Mouse (Mus musculus): ENCODE data around the gene Wdr11. TPM values are rescaled to one million over a fixed set of nuclear protein-coding genes. Genes with fewer than 3 reads are reported as not detected.
A peak's percentile ranks its signal among the peaks of the same experiment; 100 is the strongest.

Wdr11 gene
- not detected in 2 replicates for polyA plus RNA-seq (2012; ENCODE audit: insufficient read depth, insufficient read length, low replicate concordance, missing spikeins)

DNA sequence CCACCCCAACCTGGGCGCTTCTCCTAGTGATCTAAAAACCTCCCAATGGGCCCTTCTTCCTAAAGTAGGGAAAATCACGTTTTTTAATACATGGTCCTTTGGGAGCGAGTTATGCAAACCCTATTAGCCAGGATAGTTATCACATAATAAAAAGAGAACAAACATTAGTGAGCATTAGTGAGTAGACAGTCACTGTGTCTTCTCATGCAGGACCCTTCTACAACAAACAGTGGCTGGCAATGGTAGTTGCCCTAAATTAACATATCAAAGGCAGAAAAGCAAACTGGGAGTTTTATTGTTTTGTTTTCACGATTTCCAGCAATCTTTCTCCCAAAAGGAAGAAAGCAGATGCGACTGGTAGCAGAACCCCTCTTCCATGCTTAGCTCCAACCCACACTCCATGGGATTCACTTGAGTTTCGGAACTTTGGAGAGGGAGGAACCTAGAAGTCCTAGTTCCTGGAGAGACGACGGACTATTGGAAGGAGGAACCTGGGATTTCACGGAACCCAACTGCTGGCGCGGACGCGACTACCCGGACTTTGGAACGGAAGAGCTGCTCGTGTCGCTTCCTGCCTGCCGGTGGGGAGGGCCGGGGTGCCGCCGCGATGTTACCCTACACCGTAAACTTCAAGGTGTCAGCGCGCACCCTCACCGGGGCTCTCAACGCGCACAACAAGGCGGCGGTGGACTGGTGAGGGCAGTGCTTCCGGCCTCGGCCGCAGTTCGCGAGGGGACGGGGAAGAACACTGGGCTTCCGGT lies at the start of gene Wdr11:
Gene Wdr11 (plus strand): TSS at position 493 of the 761 bp plus-strand sequence.
- Histone ChIP-seq H3K4me3 (ENCODE audit: insufficient read depth, low read depth, low read length) (peak within 1 kb of the TSS; percentile 88), H3K4me1 (ENCODE audit: control insufficient read depth, insufficient read depth, low read length) (no peaks in the 10 kb centered on the region; the same call in 1 of the 2 replicates), H3K27ac (ENCODE audit: insufficient read depth, low read depth, low read length) (peak within 1 kb of the TSS; percentile 85)
- no peak for TF ChIP-seq CTCF (IDR thresholded peaks at IDR 0.05; ENCODE audit: insufficient read depth, low read depth, low read length)
- TF ChIP-seq POLR2A (IDR thresholded peaks at IDR 0.05; ENCODE audit: insufficient read depth, low read depth, low read length), result peak; percentile 76; the same call in 1 of the 2 replicates
- 3% methylated on average over 37 of the region's 37 CpGs for WGBS

DNA sequence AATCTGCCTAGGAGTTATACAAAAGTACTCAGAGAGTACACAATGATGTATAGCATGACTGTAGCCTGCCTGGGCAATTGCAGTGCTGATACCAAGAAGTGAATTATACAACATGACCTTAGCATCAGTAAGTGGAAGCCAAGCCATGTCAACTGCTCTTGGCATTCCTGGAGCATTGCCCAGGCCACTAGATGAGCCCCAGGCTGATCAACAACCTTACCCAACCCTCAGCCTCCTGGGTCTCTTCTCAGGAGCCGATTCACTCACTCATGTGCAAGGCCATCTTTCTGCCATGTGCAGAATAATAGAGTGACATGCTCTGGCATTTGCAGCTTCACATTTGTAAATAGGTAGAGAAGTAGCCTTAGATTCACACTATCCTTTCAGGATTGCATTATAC lies 24.1 kb upstream of the Wdr11 start:
- H3K4me3 ChIP-seq (ENCODE audit: insufficient read depth, low read depth, low read length), result no peak overlapping the region
- no peak overlapping the region for H3K27ac ChIP-seq (ENCODE audit: insufficient read depth, low read depth, low read length)
- TF ChIP-seq CTCF (IDR thresholded peaks at IDR 0.05; ENCODE audit: insufficient read depth, low read depth, low read length) (no peak), POLR2A (IDR thresholded peaks at IDR 0.05; ENCODE audit: insufficient read depth, low read depth, low read length) (no peak)
- H3K4me1 ChIP-seq (ENCODE audit: control insufficient read depth, insufficient read depth, low read length), result no peaks in the 10 kb centered on the region
- 76% methylated on average over 1 of the region's 1 CpGs for WGBS

DNA sequence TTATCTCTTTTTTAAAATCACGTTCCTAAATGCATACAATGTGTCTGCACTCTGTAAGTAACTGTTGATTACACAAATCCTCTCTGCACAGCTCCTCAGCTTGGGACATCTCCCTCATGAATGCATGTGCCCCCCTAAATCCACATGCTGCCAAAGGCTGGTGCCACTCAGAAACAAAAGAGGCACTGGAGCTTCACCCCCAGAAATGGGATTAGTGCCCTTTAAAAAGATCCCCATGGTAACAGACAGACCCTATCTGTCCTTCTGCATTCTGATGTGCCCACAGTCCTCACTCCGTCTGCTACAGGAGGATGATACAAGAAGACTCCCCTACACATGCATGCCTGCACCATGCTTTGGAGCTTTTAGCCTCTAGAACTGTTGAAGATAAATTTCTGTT lies 23.3 kb upstream of the Wdr11 start:
- no peak overlapping the region for H3K4me3 ChIP-seq (ENCODE audit: insufficient read depth, low read depth, low read length)
- no peaks in the 10 kb centered on the region for H3K4me1 ChIP-seq (ENCODE audit: control insufficient read depth, insufficient read depth, low read length)
- WGBS, result 57% methylated on average over 2 of the region's 2 CpGs
- TF ChIP-seq POLR2A (IDR thresholded peaks at IDR 0.05; ENCODE audit: insufficient read depth, low read depth, low read length), result no peak
- TF ChIP-seq CTCF (IDR thresholded peaks at IDR 0.05; ENCODE audit: insufficient read depth, low read depth, low read length), result no peak
- no peak overlapping the region for H3K27ac ChIP-seq (ENCODE audit: insufficient read depth, low read depth, low read length)

DNA sequence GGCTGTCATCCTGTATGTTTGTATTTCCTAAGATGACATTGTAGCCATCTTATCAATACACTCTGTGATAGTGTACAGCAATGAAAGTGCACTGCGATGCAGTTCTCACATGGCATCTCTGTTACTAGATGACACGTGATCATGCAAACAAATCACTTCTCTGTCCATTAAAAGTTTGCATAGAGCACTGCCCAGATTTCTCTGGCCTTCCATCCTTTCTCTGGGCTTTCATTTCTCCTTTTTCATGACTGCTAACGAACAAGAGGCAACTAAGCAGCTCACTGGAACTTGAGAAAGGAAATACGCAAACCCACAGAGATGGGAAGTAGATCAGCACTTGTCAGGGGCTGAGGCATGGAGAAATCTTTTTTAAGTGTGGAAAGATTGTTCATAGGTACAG lies 17.2 kb upstream of the Wdr11 start:
- WGBS, result 82% methylated on average over 4 of the region's 4 CpGs
- H3K4me1 ChIP-seq (ENCODE audit: control insufficient read depth, insufficient read depth, low read length), result peaks cover 6% of the 10 kb centered on the region
- TF ChIP-seq CTCF (IDR thresholded peaks at IDR 0.05; ENCODE audit: insufficient read depth, low read depth, low read length) (no peak), POLR2A (IDR thresholded peaks at IDR 0.05; ENCODE audit: insufficient read depth, low read depth, low read length) (no peak)

DNA sequence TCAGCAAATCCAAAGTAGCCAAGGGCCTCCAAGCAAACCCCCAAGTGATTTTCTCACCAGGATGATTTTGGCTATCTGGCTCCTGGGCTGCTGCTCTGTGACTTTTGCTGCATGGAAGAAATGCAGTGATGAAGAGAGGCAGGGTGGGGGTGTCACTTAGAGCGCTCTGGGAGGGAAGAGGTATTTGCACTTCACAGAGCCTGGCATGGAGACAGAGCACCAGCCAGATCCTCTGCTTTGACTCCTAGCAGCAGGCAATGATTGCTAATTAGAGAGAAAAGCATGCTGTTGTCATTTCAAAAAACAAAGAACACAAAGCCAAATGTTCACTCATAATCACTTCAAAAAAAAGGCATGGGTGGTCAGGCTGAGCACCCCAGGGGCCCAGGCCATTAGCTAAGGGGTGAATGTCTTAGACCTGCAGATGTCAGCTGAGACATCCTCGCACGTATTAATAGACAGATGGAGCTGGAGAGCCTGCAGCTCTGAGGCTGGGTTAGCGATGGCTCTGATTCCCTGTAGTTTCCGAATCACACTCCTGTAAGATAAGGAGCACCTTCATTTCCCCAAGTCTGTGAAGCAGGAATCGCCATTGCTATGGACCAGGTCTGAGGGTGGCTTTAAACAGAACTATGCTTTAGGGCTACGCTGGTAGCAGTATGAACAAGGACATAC lies 16.4 kb upstream of the Wdr11 start:
- WGBS, result 31% methylated on average over 7 of the region's 7 CpGs
- TF ChIP-seq CTCF (IDR thresholded peaks at IDR 0.05; ENCODE audit: insufficient read depth, low read depth, low read length) (no peak), POLR2A (IDR thresholded peaks at IDR 0.05; ENCODE audit: insufficient read depth, low read depth, low read length) (no peak)
- H3K4me3 ChIP-seq (ENCODE audit: insufficient read depth, low read depth, low read length), result no peak overlapping the region
- no peak overlapping the region for H3K27ac ChIP-seq (ENCODE audit: insufficient read depth, low read depth, low read length)
- H3K4me1 ChIP-seq (ENCODE audit: control insufficient read depth, insufficient read depth, low read length), result peaks cover 6% of the 10 kb centered on the region

More for the DNA sequence above, 17.2 kb upstream of the Wdr11 start:
- H3K4me3 ChIP-seq (ENCODE audit: insufficient read depth, low read depth, low read length), result no peak overlapping the region
- no peak overlapping the region for H3K27ac ChIP-seq (ENCODE audit: insufficient read depth, low read depth, low read length)

DNA sequence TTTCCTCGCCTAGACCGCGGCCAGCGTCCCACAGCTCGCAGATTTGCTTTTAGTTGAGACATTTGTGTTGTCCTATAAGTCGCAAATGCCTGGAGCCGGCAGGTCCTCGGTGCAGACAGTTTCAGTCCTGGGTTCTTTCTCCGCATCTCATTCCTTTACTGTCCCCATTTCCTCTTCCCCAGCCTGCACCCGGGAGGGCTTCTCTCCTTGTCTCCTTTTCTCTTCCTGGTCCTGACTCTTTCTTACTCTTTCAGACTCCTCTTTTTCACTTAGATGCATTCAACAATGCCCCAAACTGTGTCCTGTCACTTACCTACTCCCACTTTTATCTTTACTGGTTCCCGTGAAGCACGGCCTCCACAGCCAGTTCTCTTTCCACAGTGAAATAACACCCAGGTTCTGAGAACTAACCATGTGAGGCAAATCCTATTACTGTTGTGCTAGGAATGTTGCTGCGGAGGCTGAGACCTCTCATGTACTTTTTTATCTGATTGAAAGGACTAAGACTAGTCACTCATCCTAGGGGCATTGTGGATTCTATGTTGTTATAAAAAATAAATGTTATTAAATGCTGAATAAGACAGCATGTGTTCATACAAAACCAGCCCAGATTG lies 576 bp downstream of the Wdr11 start:
- TF ChIP-seq CTCF (IDR thresholded peaks at IDR 0.05; ENCODE audit: insufficient read depth, low read depth, low read length) (no peak), POLR2A (IDR thresholded peaks at IDR 0.05; ENCODE audit: insufficient read depth, low read depth, low read length) (no peak)
- H3K27ac ChIP-seq (ENCODE audit: insufficient read depth, low read depth, low read length), result peak overlapping the region; percentile 85
- peak overlapping the region; percentile 88 for H3K4me3 ChIP-seq (ENCODE audit: insufficient read depth, low read depth, low read length)
- WGBS, result 1% methylated on average over 13 of the region's 13 CpGs
- H3K4me1 ChIP-seq (ENCODE audit: control insufficient read depth, insufficient read depth, low read length), result no peaks in the 10 kb centered on the region; the same call in 1 of the 2 replicates

DNA sequence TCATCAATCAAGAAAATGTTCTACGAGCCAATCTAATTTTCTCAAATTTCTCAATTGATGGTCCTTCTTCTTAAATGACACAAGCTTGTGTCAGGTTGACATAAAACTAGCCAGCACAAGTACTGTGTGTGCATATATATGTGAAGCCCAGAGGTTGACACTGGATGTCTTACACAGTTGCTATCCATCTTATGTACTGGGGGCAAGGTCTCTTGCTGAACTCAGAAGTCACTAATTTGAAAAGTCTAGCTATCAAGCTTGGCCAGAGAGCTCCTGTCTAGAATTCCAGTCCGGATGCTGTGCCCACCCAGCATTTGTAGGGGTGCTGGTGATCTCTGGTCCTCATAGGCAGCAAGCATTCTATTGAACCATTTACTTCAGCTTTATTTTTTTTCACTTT lies 5.5 kb downstream of the Wdr11 start:
- H3K4me1 ChIP-seq (ENCODE audit: control insufficient read depth, insufficient read depth, low read length), result no peaks in the 10 kb centered on the region
- 100% methylated on average over 2 of the region's 2 CpGs for WGBS
- TF ChIP-seq POLR2A (IDR thresholded peaks at IDR 0.05; ENCODE audit: insufficient read depth, low read depth, low read length) (no peak), CTCF (IDR thresholded peaks at IDR 0.05; ENCODE audit: insufficient read depth, low read depth, low read length) (no peak)
- H3K4me3 ChIP-seq (ENCODE audit: insufficient read depth, low read depth, low read length), result no peak overlapping the region
- no peak overlapping the region for H3K27ac ChIP-seq (ENCODE audit: insufficient read depth, low read depth, low read length)

DNA sequence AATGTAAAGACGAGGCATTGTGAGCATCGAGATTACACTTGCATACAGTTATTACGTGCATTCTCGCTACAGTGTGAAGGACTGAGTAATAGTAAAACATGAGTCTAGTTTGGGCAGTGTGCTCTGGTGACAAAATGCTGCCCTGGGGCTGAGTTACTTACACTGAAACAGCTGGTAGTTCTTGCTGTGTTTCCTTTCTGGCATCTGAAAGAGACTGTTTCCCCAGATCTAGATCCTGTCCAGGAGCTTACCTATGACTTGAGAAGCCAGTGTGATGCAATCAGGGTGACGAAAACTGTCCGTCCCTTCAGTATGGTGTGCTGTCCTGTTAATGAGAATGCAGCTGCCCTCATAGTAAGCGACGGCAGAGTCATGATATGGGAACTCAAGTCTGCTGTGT lies 14.6 kb downstream of the Wdr11 start:
- no peaks in the 10 kb centered on the region for H3K4me1 ChIP-seq (ENCODE audit: control insufficient read depth, insufficient read depth, low read length)
- H3K4me3 ChIP-seq (ENCODE audit: insufficient read depth, low read depth, low read length), result no peak overlapping the region
- TF ChIP-seq CTCF (IDR thresholded peaks at IDR 0.05; ENCODE audit: insufficient read depth, low read depth, low read length) (no peak), POLR2A (IDR thresholded peaks at IDR 0.05; ENCODE audit: insufficient read depth, low read depth, low read length) (no peak)
- no peak overlapping the region for H3K27ac ChIP-seq (ENCODE audit: insufficient read depth, low read depth, low read length)
- WGBS, result 97% methylated on average over 8 of the region's 8 CpGs

DNA sequence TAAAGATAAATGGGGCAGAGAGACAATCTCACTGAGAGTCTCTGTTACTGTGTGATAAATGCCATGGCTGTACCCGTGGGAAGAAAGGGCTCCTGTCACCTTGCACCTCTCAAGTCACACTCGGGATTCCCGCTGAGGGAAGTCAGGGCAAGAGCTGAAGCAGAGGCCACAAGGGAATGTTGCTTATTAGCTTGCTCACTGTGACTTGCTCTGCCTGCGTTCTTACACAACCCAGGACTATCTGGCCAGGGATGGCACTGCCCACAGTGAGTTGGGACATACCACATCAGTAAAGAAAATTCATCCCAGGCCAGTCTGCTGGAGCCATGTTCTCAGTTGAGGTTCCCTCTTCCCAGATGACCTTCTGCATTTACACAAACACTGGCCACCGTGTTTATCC lies 29.5 kb downstream of the Wdr11 start:
- Histone ChIP-seq H3K4me3 (ENCODE audit: insufficient read depth, low read depth, low read length) (no peak overlapping the region), H3K4me1 (ENCODE audit: control insufficient read depth, insufficient read depth, low read length) (no peaks in the 10 kb centered on the region), H3K27ac (ENCODE audit: insufficient read depth, low read depth, low read length) (no peak overlapping the region)
- 97% methylated on average over 5 of the region's 5 CpGs for WGBS
- TF ChIP-seq POLR2A (IDR thresholded peaks at IDR 0.05; ENCODE audit: insufficient read depth, low read depth, low read length) (no peak), CTCF (IDR thresholded peaks at IDR 0.05; ENCODE audit: insufficient read depth, low read depth, low read length) (no peak)

All from olfactory bulb, adult 2 months (tissue).